Mouse (Mus musculus) common myeloid progenitor, adult 5-6 weeks (primary cell): ENCODE data around the gene Spout1. TPM values are rescaled to one million over a fixed set of nuclear protein-coding genes. Genes with fewer than 3 reads are reported as not detected.
A peak's percentile ranks its signal among the peaks of the same experiment; 100 is the strongest.
"Not testable (repeated sequence)": the region's sequence is repeated elsewhere in the genome, so short reads cannot be mapped to it uniquely, and the experiment has no call there.

ENCODE experiments used
- ATAC-seq: replicated peaks from 2 replicates; pipeline ENCODE4 v1.8.0; 2016; ENCODE audit warnings: low read depth, mild to moderate bottlenecking, moderate TSS enrichment, inconsistent platforms; ENCODE audit not compliant: poor library complexity, severe bottlenecking
- total RNA-seq: library from RNA; stranded (forward); fragments of 200-1000, 187-1606 nt; gene quantifications from 2 replicates; pipeline ENCODE4 v1.2.3, GENCODE M21; 2017

The Spout1 gene
- total RNA-seq, 1 experiment from 2014 or later = 38.4 TPM

DNA sequence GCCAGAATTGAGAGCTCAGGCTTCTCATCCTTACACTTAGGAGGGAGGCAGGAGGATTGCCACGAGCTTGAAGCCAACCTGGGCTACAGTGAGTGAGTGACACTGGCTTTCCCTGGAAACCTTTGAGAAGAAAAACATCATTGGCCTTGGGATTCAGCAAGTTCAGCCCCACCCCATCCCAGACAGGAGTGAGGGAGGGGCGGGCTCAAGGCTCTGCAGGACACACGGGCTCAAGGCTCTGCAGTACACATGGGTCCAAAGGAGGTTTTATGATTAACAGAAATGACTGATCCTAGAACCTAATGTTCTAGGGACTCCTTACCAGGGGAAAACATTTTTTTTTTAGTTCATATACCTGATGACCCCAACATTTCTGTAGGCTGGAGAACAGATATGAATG, 5.5 kb upstream of the Spout1 start:
- no peak for ATAC-seq

DNA sequence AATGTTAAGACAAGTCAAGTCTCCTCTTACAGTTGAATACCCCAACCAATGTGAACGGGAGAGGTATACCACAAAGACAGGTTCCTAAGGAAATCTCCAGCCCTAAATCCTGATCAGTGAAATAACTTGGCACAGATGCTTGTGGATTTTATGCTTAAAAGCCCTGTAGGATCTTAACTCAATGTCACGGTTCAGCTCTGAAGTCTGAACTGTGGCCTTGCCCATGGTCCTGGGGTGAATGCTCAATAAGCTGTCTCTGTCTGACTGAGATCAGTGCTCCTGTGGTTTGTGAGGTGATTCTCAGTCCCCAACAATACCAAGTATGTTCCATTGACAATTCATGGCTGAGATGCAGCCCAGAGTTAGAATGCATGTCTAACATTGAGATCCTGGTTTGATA, 4.2 kb upstream of the Spout1 start:
- no peak for ATAC-seq

DNA sequence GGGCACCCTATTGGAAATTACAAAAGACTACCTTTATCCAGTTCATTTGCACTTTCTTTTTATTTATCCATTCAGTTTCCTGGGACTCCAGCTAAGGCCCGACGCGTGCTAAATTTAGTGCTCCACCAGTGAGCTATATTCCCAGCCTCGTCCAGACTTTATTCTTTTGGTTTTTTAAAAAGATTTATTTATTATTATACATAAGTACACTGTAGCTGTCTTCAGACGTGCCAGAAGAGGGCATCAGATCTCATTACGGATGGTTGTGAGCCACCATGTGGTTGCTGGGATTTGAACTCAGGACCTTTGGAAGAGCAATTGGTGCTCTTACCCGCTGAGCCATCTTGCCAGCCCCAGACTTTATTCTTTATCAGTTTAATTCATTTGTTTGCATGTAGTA, 452 bp upstream of the Spout1 start:
- not testable (repeated sequence) for ATAC-seq

DNA sequence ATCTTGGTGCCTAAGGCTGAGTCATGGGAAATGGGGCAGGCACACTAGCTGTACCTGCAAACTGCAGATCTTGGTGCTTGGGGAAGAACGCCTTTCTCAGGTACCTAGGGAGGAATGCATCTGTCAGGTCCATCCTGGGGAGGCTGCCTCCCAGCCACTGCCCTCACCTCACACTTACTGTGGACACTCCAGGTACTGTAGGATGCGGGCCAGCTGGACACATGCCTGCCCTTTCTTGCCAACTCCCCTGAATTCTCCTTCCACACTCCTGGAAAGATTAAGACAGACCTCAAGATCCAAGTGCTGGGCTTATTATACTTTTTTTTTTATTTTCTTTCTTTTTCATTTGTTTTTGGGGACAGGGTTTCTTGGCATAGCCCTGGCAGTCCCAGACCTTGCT, 1.7 kb downstream of the Spout1 start:
- ATAC-seq = no peak

DNA sequence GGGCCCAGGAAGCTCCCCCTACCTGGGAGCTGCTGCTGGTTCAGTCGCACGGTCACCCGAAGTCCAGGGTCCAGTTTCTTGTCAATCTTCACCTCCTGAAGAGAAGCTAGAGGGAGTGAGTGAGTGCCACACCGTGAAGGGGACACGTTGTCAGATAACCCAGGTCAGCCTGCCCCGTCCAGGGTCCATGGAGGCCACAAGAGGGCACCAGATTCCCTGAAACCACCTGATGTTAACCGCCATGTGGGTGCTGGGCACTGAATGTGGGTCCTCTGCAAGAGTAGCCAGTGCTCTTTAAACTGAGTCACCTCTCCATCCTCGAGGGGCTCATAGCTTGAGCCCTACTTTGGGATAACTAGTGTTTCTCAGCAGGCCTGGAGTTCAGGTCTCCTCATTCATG, 2.4 kb downstream of the Spout1 start:
- no peak for ATAC-seq

DNA sequence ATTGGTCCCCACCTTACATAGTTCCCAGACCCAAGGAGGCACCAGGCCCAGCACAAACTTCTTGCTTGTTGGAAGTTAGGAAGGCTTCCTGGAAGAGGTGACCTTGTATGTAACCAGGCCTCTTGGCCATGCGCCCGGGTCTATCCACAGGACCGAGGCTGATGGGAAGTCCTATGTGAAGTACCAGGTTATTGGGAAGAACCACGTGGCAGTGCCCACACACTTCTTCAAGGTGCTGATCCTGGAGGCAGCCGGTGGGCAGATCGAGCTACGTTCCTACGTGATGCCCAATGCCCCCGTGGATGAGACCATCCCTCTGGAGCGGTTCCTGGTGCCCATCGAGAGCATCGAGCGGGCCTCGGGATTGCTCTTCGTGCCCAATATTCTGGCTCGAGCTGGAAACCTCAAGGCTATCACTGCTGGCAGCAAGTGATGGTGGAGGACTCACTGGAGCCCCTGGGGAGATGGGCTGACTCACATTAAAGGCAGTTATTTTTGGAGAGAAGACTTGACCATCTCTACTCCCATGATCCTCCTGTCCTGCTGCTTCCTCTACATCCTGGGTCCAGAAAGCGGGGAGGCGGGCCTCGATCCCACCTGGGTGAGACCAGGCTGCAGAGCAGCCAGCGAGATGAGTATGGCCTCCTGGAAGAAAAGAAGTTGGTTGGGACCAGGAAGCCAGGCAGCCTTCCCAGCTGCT, 4.6 kb downstream of the Spout1 start:
- no peak for ATAC-seq

DNA sequence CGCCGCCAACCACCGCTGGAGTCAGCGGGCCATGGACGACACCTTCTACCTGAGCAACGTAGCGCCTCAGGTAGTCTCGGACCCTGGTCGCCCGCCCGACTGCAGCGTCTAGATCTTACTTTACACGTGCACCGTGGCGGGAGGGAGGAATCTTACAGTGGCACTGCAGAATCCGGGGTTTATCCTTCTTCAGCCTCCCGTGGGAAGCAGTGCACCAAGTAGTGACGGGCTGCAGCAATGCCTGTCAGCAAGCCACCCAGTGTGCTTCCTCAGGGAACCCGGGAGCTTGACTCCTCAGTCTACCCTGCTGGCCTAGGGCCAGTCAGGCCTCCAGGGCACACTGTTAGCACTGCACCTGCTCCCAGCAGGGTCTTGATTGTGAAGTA, 6.3 kb downstream of the Spout1 start:
- ATAC-seq = no peak

DNA sequence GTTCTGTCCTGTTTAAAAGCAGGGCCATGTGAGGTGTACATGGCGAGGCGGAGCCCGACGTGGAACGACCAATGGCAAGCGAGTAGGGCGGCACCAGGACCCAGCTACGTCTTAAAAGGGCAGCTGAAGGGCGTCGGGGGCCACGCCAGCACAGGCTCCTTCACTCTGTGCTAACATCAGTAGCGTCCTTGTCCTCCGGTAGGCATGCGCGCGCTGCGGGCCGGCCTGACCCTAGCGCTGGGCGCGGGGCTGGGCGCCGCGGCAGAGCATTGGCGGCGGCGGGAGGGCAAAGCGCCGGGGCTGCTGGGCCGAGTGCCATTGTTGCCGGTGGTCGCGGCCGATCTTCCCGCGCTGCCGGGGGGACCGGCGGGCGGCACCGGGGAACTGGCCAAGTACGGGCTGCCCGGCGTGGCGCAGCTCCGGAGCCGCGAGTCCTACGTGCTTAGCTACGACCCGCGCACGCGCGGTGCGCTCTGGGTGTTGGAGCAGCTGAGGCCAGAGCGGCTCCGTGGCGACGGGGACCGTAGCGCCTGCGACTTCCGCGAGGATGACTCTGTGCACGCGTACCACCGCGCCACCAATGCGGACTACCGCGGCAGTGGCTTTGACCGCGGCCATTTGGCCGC, 6.8 kb downstream of the Spout1 start, which contains the start of gene Endog:
Gene Endog, plus strand, starts transcription at position 123 of the 626 bp plus-strand sequence.
- peak; percentile 92 for ATAC-seq

DNA sequence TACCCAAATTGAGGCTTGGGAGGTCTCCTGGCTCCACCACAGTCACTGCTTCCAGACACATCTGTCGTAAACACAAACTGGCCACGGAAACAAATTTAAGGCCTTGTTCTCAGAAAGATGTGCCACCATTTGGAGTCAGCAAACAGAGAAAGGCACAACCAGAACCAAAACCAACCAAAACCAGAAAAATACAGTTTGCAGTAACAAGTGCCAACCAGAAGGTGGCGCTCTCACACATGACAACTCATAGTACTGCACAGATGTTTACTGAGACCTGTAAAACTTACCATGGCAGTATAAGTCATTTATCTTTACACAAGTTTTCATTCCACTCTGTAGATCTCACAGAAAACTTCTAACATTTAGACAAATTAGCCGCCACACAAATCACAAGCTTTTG, 11.6 kb downstream of the Spout1 start:
- ATAC-seq = no peak

DNA sequence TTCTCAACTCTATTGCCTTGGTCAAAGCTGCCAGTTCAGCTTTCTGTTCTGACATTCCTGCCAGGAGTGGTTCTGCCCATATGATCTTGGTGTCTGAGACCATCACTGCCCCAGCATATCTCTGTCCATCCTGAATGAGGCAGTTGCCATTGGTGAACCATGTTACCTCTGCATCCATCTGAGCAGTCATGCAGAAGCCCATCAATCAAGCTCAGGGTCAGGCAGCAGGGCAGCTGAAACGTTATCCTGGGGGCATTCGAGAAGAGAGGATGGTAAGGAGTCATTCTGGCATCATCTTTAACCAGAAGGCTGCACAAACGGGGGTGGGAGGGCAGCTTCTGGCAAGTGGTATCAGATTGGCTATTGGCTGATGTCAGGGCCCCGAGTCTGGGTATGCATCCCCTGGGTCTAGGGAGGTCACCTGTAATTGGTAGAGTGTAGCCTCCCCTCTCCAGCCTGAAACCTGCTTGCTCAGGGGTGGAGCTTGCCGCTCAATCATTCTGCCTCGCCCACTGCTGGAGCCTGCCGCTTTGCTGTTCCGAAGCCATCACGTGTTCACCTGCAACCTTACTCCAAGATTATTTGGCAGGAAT, 13.8 kb downstream of the Spout1 start:
- no peak for ATAC-seq

DNA sequence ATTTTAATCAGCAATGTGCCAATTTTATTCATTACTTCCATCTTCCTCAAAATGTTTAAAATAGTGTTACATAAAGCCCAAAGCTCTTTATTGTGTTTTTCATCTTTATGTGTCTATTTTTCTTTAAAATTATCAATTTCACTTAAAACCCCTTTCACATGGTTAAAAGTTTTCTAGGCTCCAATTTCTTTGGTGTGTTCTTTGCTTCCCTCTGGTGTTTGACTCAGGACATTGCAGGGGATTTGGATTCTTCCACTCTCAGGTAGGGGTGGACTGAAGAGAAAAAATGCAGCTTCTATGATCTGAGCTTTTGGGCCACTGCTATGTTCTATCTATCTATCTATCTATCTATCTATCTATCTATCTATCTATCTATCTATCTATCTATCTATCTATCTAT, 16.4 kb downstream of the Spout1 start:
- peak; percentile 76; the same call in 1 of the 2 replicates for ATAC-seq

DNA sequence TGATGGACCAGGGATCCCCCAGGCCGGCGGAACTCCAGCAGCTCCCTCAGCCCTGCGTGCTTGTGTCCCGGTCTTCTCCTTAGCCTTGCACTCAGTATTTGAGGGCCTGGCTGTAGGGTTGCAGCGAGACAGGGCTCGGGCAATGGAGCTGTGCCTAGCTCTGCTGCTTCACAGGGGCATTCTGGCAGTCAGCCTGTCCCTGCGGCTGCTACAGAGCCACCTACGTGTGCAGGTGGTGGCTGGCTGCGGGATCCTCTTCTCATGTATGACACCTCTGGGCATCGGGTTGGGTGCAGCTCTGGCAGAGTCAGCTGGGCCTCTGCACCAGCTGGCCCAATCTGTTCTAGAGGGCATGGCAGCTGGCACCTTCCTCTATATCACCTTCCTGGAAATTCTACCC, 18.4 kb downstream of the Spout1 start:
- not testable (repeated sequence) for ATAC-seq

DNA sequence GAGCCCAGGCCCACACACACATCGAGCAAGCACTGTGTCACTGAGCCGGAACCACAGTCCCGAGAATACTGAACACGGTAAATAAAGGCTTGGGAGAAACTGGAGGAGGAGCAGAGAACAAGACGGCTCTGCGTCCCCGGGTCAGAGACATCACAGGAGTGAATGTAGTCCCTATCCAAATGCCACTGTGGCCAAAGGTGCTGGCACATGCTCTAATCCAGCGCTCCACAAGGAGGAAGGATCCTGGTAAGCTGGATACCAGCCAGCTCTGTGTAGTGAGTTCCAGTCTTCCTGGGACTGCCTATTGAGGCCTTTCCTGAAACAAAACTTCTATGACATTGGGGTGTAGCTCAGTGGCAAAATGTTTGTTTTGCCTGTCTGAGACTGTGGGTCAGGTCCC, 25.6 kb downstream of the Spout1 start:
- ATAC-seq = no peak

DNA sequence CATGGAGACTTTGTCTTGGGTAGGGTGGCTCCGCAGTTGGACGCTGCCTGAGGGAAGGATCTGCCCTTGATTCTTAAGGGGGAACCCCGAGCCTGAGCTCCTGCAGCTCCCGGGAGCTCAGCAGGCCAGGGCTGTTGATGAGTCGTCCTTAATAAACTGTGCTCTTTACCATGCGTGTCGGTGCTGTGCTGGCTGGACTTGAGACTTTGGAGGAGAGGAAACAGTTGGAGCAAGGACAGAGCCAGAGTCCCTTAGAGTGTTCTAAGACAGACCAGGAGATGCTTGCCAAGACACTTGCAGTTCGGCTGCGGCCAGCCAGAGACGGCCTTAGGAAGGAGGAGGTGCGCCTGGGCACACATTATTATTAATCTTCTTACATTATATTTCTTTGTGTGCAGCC, 26.4 kb downstream of the Spout1 start:
- no peak for ATAC-seq

DNA sequence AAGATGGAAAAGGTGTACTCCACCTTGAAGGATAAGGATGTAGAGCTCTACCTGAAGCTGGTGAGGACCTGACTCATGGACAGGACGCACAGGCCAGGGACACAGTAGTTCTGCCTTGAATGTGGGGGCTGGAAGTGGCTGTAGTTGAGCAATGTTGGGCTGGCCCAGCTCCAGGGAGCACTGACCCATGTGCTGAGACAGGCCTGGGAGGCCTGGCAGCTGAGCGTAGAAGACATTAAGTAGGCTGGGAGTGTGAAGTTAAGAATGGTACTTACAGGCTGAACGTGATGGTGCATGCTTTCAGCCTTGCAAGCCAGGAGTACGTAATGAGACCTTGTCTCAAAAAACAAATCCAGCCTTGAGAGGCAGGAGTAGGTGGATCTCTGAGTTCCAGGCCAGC, 30.8 kb downstream of the Spout1 start:
- ATAC-seq = no peak

DNA sequence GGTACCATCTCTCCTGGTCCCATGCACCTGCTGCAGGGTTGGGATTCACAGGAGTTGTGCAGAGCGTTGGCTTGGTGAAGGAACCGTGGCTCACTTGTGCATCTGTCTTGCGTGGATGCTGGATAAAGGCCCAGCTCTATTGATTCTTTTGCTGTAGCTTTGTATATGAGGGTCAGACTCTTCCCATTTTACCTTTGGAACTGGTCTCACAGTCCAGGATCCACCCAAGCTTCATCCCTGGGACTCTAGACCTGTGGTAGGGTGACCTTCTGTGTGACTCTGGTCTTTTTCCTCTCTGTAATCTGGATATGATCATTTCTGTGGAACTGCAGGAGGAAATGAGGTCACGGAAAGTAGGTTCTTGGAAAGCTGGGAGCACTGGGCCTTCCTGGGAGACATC, 33.8 kb downstream of the Spout1 start:
- no peak for ATAC-seq

DNA sequence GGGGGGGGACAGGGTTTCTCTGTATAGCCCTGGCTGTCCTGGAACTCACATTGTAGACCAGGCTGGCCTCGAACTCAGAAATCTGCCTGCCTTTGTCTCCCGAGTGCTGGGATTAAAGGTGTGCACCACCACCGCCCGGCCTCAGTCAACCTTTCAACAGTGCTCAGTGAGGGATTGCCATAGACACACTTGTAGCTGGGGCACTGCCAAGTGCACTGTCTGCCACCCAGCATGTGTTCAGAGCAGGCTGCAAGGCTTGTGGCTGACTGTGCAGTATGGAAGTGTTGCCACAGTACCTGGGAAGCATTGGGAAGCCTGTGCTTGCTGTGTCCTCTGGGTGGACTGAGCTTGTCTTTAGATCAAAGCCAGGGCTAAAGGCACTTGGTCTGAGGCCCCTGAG, 38.2 kb downstream of the Spout1 start:
- not testable (repeated sequence) for ATAC-seq

DNA sequence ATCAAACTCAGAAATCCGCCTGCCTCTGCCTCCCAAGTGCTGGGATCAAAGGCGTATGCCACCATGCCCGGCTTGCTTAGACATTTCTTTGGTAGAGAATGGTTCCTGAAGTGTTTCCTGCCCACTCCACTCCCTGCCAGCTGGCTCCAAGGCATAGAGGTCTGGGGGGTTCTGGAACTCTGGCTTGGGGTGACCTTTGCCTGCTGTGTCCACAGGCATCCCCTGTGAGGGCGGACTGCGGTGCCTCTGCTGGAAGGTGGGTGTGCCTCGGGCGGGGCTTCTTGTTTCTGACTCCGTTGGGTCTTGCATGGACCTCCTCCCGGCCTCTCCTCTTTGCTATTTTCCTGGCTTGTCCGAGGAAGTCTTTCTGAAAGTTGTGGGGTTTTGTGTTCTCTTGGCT, 41.8 kb downstream of the Spout1 start:
- no peak for ATAC-seq

DNA sequence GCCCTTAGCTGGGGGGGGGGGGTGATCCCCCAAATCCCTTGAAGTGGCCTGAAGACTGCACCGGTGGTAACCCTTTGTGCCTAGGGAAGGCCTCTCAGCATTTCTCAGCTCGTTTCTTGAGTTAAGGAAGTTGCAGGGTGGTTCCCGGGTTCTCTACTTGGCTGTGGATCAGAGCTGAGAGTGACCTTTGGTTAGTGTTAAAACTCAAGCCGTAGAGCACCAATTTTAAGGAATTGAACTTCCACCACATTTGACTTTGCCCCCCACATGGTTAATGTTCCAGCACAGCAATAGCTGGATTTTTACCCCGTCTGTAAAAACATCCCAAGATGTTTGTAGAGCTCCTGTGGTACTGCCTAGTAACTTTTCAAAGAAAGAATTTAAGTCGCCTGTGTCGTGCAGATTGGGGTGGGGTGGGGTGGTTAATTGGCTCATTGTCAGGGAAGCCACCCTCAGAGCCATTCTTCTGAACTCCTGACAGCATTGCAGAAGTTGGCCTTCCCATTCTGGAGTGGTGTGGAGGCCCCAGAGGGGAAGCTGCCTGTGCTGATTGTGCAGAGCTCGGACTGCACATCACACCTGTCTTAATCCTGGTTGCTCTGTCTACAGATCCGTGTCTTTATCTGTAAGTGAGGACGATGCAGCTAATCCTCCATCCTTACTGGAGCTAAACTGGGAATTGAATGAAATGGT, 43.2 kb downstream of the Spout1 start:
- no peak for ATAC-seq

DNA sequence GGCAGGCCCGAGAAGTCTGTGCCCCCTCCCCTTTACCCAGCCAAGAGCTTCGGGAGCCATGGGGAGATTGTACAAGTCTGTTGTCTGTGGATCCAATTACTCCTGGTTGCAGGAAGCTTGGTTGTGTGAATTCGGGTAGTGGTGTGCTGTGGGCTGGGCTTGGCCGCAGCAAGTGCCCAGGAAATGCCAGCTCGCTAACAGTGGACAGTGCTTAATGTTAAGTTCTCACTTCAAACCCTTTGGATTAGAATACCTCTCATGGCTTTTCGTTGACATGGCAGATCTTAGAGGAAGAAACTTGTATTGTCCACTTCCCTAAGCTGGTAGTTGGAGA, 43.9 kb downstream of the Spout1 start:
- no peak for ATAC-seq
